Comparison of ENCODE assay signal across 8 mouse cellular contexts in genomic region chr11:113749749-113750351, GRCm38 (mm10). TPM values are rescaled to one million over a fixed set of nuclear protein-coding genes. Genes with fewer than 3 reads are reported as not detected.
DNase-seq lines count a peak whose midpoint lies in the region; ATAC-seq and TF ChIP-seq lines count a peak whose summit lies in the region.

No protein-coding gene starts in this region.

- peaks cover 0 to 36% of the 10 kb centered on the region in 2 experiments; a peak in 3 of 4 replicates for H3K4me1 ChIP-seq in ES-E14 (ENCODE audit: control insufficient read depth in 2 of 2, insufficient read depth in 2 of 2, low read length in 2 of 2, poor library complexity in 1 of 2)
- peaks cover 9% of the 10 kb centered on the region; the same call in 1 of the 2 replicates for H3K4me1 ChIP-seq in embryonic fibroblast, embryonic 13.5 days (ENCODE audit: control insufficient read depth, insufficient read depth, low read length)
- H3K4me1 ChIP-seq in kidney, embryonic 15.5 days: peaks cover 58% of the 10 kb centered on the region
- H3K4me1 ChIP-seq in midbrain, embryonic 13.5 days (replicated peaks): peaks cover 56% of the 10 kb centered on the region

- H3K27me3 ChIP-seq in kidney, embryonic 15.5 days: no peaks in the 10 kb centered on the region
- H3K27me3 ChIP-seq in midbrain, embryonic 13.5 days: no peaks in the 10 kb centered on the region

- no peaks in the 10 kb centered on the region for H3K36me3 ChIP-seq in ES-E14 (ENCODE audit: control insufficient read depth, insufficient read depth, low read length, poor library complexity, severe bottlenecking)
- peaks cover 16% of the 10 kb centered on the region; the same call in 1 of the 2 replicates for H3K36me3 ChIP-seq in kidney, embryonic 15.5 days
- peaks cover 20% of the 10 kb centered on the region; the same call in 1 of the 2 replicates for H3K36me3 ChIP-seq in midbrain, embryonic 13.5 days

- no peak for TF ChIP-seq CTCF in embryonic fibroblast, embryonic 13.5 days (IDR thresholded peaks at IDR 0.05; ENCODE audit: borderline replicate concordance, insufficient read depth, low read length)

- peak overlapping the region; percentile 10; the same call in 1 of the 2 replicates for H3K27ac ChIP-seq in ES-E14 (ENCODE audit: insufficient read depth, low read depth, low read length, poor library complexity, severe bottlenecking)
- H3K27ac ChIP-seq in embryonic fibroblast, embryonic 13.5 days (ENCODE audit: insufficient read depth, low read length): peak overlapping the region; percentile 85
- H3K27ac ChIP-seq in kidney, embryonic 15.5 days: peak overlapping the region; percentile 97
- peak overlapping the region; percentile 95 for H3K27ac ChIP-seq in midbrain, embryonic 13.5 days

- DNase-seq in heart, adult 11 months: peak; percentile 94
- DNase-seq in heart, adult 8-10 months (ENCODE audit: low spot score): no peak
- DNase-seq in ES-E14 (ENCODE audit: low read depth, low spot score): no peak
- no peak for DNase-seq in frontal cortex, adult 2 months (ENCODE audit: extremely low spot score in 1 of 2, low spot score in 1 of 2)
- DNase-seq in cerebellum, postnatal 25 days: no peak

- ATAC-seq in kidney, embryonic 15.5 days (replicated peaks; ENCODE audit: low FRiP score): peak; percentile 41; the same call in 1 of the 2 replicates
- ATAC-seq in midbrain, embryonic 13.5 days: peak; percentile 37; the same call in 1 of the 2 replicates

- peak overlapping the region; percentile 90 to 96 for H3K4me3 ChIP-seq in ES-E14 (ENCODE audit: insufficient read depth in 1 of 2, low read depth in 1 of 2, low read length in 2 of 2, poor library complexity in 1 of 2, severe bottlenecking in 1 of 2)
- peak overlapping the region; percentile 87 for H3K4me3 ChIP-seq in embryonic fibroblast, embryonic 13.5 days (ENCODE audit: insufficient read depth, low read length)
- H3K4me3 ChIP-seq in kidney, embryonic 15.5 days (replicated peaks): peak overlapping the region; percentile 79
- peak overlapping the region; percentile 73 for H3K4me3 ChIP-seq in midbrain, embryonic 13.5 days (replicated peaks)

- in situ Hi-C loops in ES-E14 (cut with MboI; ENCODE audit: low sequenced_read_pairs in 2 of 2, unreplicated experiment in 2 of 2): no loop called here

- H3K9ac ChIP-seq in ES-E14 (ENCODE audit: insufficient read depth, low read depth, low read length, poor library complexity, severe bottlenecking): peak overlapping the region; percentile 87; the same call in 1 of the 2 replicates
- peak overlapping the region; percentile 92 for H3K9ac ChIP-seq in kidney, embryonic 15.5 days
- peak overlapping the region; percentile 94 for H3K9ac ChIP-seq in midbrain, embryonic 13.5 days (replicated peaks)

- no peaks in the 10 kb centered on the region for H3K9me3 ChIP-seq in ES-E14 (ENCODE audit: control insufficient read depth, insufficient read depth, low read depth, low read length)
- H3K9me3 ChIP-seq in kidney, embryonic 15.5 days (replicated peaks): no peaks in the 10 kb centered on the region
- H3K9me3 ChIP-seq in midbrain, embryonic 13.5 days: no peaks in the 10 kb centered on the region

- 1% methylated on average over 9 of the region's 9 CpGs for WGBS in kidney, embryonic 15.5 days
- WGBS in midbrain, embryonic 13.5 days: 0% methylated on average over 9 of the region's 9 CpGs

- H3K4me2 ChIP-seq in kidney, embryonic 15.5 days: peak overlapping the region; percentile 77
- H3K4me2 ChIP-seq in midbrain, embryonic 13.5 days (replicated peaks): peak overlapping the region; percentile 82

- TF ChIP-seq POLR2A in embryonic fibroblast, embryonic 13.5 days (IDR thresholded peaks at IDR 0.05; ENCODE audit: low read depth, low read length): peak; percentile 18; the same call in 1 of the 2 replicates

TF ChIP-seq in ES-E14, 5 proteins besides CTCF, POLR2A, EP300 and RAD21:
- TF ChIP-seq CHD2 (IDR thresholded peaks at IDR 0.05; ENCODE audit: low read depth, low read length) (no peak), ZC3H11A (IDR thresholded peaks at IDR 0.05; ENCODE audit: borderline replicate concordance, low read depth, low read length) (no peak), HCFC1 (IDR thresholded peaks at IDR 0.05; ENCODE audit: borderline replicate concordance, insufficient read depth, low read length) (no peak)

RNA-seq across cellular contexts. Expression of gene Cdc42ep4, which starts 1.8 kb away (rescaled TPM):
- total RNA-seq in heart, adult 8-10 months (2022): 10 to 100 TPM in 3 of 4 experiments, 1 to 10 TPM in 1; 9.7 to 16.5 (median 14.7) TPM
- 17.8 and 20.7 TPM in 2 replicates for total RNA-seq in ES-E14 (2012; rRNA removed)
- polyA plus RNA-seq in embryonic fibroblast, embryonic 13.5 days (2011; ENCODE audit: insufficient read length, low read depth, missing spikeins): 21.3 and 24.1 TPM in 2 replicates
- polyA plus RNA-seq in kidney, embryonic 15.5 days (2015; fragmentation: Nextera tagmentation; extraction: Ambion mirVana): 63.7 and 66.7 TPM in 2 replicates
- polyA plus RNA-seq in midbrain, embryonic 13.5 days (2015; fragmentation: Nextera tagmentation; extraction: Ambion mirVana): 80.0 and 82.7 TPM in 2 replicates
- 27.6 and 27.9 TPM in 2 replicates for polyA plus RNA-seq in frontal cortex, adult 2 months (2012; rRNA removed)

RNA-seq across cellular contexts. Expression of gene Cpsf4l, which starts 40.0 kb away (rescaled TPM):
- not detected for total RNA-seq in heart, adult 8-10 months (2022)
- total RNA-seq in ES-E14 (2012; rRNA removed): 19.6 and 35.0 TPM in 2 replicates
- polyA plus RNA-seq in embryonic fibroblast, embryonic 13.5 days (2011; ENCODE audit: insufficient read length, low read depth, missing spikeins): not detected in 2 replicates
- polyA plus RNA-seq in kidney, embryonic 15.5 days (2015; fragmentation: Nextera tagmentation; extraction: Ambion mirVana): 0.74 and 1.2 TPM in 2 replicates
- polyA plus RNA-seq in midbrain, embryonic 13.5 days (2015; fragmentation: Nextera tagmentation; extraction: Ambion mirVana): 0.31 and 0.54 TPM in 2 replicates
- 0.22 TPM in 1 of 2 replicates, not detected in the other for polyA plus RNA-seq in frontal cortex, adult 2 months (2012; rRNA removed)

Comparison
In these comparisons a context has a peak if more than half of its experiments do, and no peak if none do; other contexts are left out.
1. H3K27ac ChIP-seq: peak in every context shown above with its lines; median percentile 97 in kidney, embryonic 15.5 days; 95 in midbrain, embryonic 13.5 days; 85 in embryonic fibroblast, embryonic 13.5 days; 10 in ES-E14.